Mouse (Mus musculus): ENCODE data around the gene 1700123K08Rik. TPM values are rescaled to one million over a fixed set of nuclear protein-coding genes. Genes with fewer than 3 reads are reported as not detected.
"Not testable (repeated sequence)": the region's sequence is repeated elsewhere in the genome, so short reads cannot be mapped to it uniquely, and the experiment has no call there.

Gene 1700123K08Rik
- total RNA-seq (2012; rRNA removed): not detected in 2 replicates

GRCm38 (mm10) chr5:138564612-138565011, at the start of gene 1700123K08Rik:
Gene 1700123K08Rik, minus strand, starts transcription at chr5:138564712.
- H3K27ac ChIP-seq (ENCODE audit: insufficient read depth, low read depth, low read length, poor library complexity, severe bottlenecking); DNase-seq (ENCODE audit: low read depth, low spot score); H3K9ac ChIP-seq (ENCODE audit: insufficient read depth, low read depth, low read length, poor library complexity, severe bottlenecking); H3K9me3 ChIP-seq (ENCODE audit: control insufficient read depth, insufficient read depth, low read depth, low read length); H3K4me1 ChIP-seq (ENCODE audit: control insufficient read depth in 2 of 2, insufficient read depth in 2 of 2, low read length in 2 of 2, poor library complexity in 1 of 2); H3K4me3 ChIP-seq (ENCODE audit: insufficient read depth in 1 of 2, low read depth in 1 of 2, low read length in 2 of 2, poor library complexity in 1 of 2, severe bottlenecking in 1 of 2); in situ Hi-C loops (cut with MboI; ENCODE audit: low sequenced_read_pairs in 2 of 2, unreplicated experiment in 2 of 2); H3K36me3 ChIP-seq (ENCODE audit: control insufficient read depth, insufficient read depth, low read length, poor library complexity, severe bottlenecking): not testable (repeated sequence)

GRCm38 (mm10) chr5:138587396-138587795, 22.9 kb upstream of the 1700123K08Rik start:
- Histone ChIP-seq H3K4me1 (ENCODE audit: control insufficient read depth in 2 of 2, insufficient read depth in 2 of 2, low read length in 2 of 2, poor library complexity in 1 of 2) (no peaks in the 10 kb centered on the region), H3K9me3 (ENCODE audit: control insufficient read depth, insufficient read depth, low read depth, low read length) (no peaks in the 10 kb centered on the region), H3K36me3 (ENCODE audit: control insufficient read depth, insufficient read depth, low read length, poor library complexity, severe bottlenecking) (no peaks in the 10 kb centered on the region), H3K9ac (ENCODE audit: insufficient read depth, low read depth, low read length, poor library complexity, severe bottlenecking) (no peak overlapping the region), H3K4me3 (ENCODE audit: insufficient read depth in 1 of 2, low read depth in 1 of 2, low read length in 2 of 2, poor library complexity in 1 of 2, severe bottlenecking in 1 of 2) (no peak overlapping the region), H3K27ac (ENCODE audit: insufficient read depth, low read depth, low read length, poor library complexity, severe bottlenecking) (no peak overlapping the region)
- no peak for DNase-seq (ENCODE audit: low read depth, low spot score)
- TF ChIP-seq ZNF384 (IDR thresholded peaks at IDR 0.05; ENCODE audit: low read depth, low read length): no peak
- no peak for TF ChIP-seq ZC3H11A (IDR thresholded peaks at IDR 0.05; ENCODE audit: borderline replicate concordance, low read depth, low read length)
- no peak for TF ChIP-seq HCFC1 (IDR thresholded peaks at IDR 0.05; ENCODE audit: borderline replicate concordance, insufficient read depth, low read length)
- TF ChIP-seq MAFK (IDR thresholded peaks at IDR 0.05; ENCODE audit: insufficient read depth, low read depth, low read length): no peak
- TF ChIP-seq CHD2 (IDR thresholded peaks at IDR 0.05; ENCODE audit: low read depth, low read length): no peak
- in situ Hi-C loops (cut with MboI; ENCODE audit: low sequenced_read_pairs in 2 of 2, unreplicated experiment in 2 of 2): no loop called here

GRCm38 (mm10) chr5:138571623-138572022, 7.1 kb upstream of the 1700123K08Rik start:
- Histone ChIP-seq H3K9ac (ENCODE audit: insufficient read depth, low read depth, low read length, poor library complexity, severe bottlenecking) (no peak overlapping the region), H3K4me1 (ENCODE audit: control insufficient read depth in 2 of 2, insufficient read depth in 2 of 2, low read length in 2 of 2, poor library complexity in 1 of 2) (no peaks in the 10 kb centered on the region), H3K36me3 (ENCODE audit: control insufficient read depth, insufficient read depth, low read length, poor library complexity, severe bottlenecking) (no peaks in the 10 kb centered on the region), H3K9me3 (ENCODE audit: control insufficient read depth, insufficient read depth, low read depth, low read length) (no peaks in the 10 kb centered on the region), H3K27ac (ENCODE audit: insufficient read depth, low read depth, low read length, poor library complexity, severe bottlenecking) (no peak overlapping the region), H3K4me3 (ENCODE audit: insufficient read depth in 1 of 2, low read depth in 1 of 2, low read length in 2 of 2, poor library complexity in 1 of 2, severe bottlenecking in 1 of 2) (no peak overlapping the region)
- in situ Hi-C loops (cut with MboI; ENCODE audit: low sequenced_read_pairs in 2 of 2, unreplicated experiment in 2 of 2): no loop called here
- peak; percentile 53 for DNase-seq (ENCODE audit: low read depth, low spot score)
- TF ChIP-seq MAFK (IDR thresholded peaks at IDR 0.05; ENCODE audit: insufficient read depth, low read depth, low read length): no peak
- TF ChIP-seq CHD2 (IDR thresholded peaks at IDR 0.05; ENCODE audit: low read depth, low read length): no peak
- TF ChIP-seq ZNF384 (IDR thresholded peaks at IDR 0.05; ENCODE audit: low read depth, low read length): no peak
- TF ChIP-seq HCFC1 (IDR thresholded peaks at IDR 0.05; ENCODE audit: borderline replicate concordance, insufficient read depth, low read length): no peak
- TF ChIP-seq ZC3H11A (IDR thresholded peaks at IDR 0.05; ENCODE audit: borderline replicate concordance, low read depth, low read length): no peak

- Histone ChIP-seq H3K27ac (ENCODE audit: insufficient read depth, low read depth, low read length, poor library complexity, severe bottlenecking) (no peak overlapping the region), H3K4me3 (ENCODE audit: insufficient read depth in 1 of 2, low read depth in 1 of 2, low read length in 2 of 2, poor library complexity in 1 of 2, severe bottlenecking in 1 of 2) (no peak overlapping the region), H3K4me1 (ENCODE audit: control insufficient read depth in 2 of 2, insufficient read depth in 2 of 2, low read length in 2 of 2, poor library complexity in 1 of 2) (no peaks in the 10 kb centered on the region), H3K9ac (ENCODE audit: insufficient read depth, low read depth, low read length, poor library complexity, severe bottlenecking) (no peak overlapping the region), H3K36me3 (ENCODE audit: control insufficient read depth, insufficient read depth, low read length, poor library complexity, severe bottlenecking) (no peaks in the 10 kb centered on the region), H3K9me3 (ENCODE audit: control insufficient read depth, insufficient read depth, low read depth, low read length) (no peaks in the 10 kb centered on the region)
- no peak for TF ChIP-seq MAFK (IDR thresholded peaks at IDR 0.05; ENCODE audit: insufficient read depth, low read depth, low read length)
- no peak for TF ChIP-seq ZNF384 (IDR thresholded peaks at IDR 0.05; ENCODE audit: low read depth, low read length)
- TF ChIP-seq ZC3H11A (IDR thresholded peaks at IDR 0.05; ENCODE audit: borderline replicate concordance, low read depth, low read length): no peak
- in situ Hi-C loops (cut with MboI; ENCODE audit: low sequenced_read_pairs in 2 of 2, unreplicated experiment in 2 of 2): no loop called here
- peak; percentile 53 for DNase-seq (ENCODE audit: low read depth, low spot score)
These were observed 11.8 kb downstream of the 1700123K08Rik start for GRCm38 (mm10) chr5:138552718-138553117.

- Histone ChIP-seq H3K9ac (ENCODE audit: insufficient read depth, low read depth, low read length, poor library complexity, severe bottlenecking) (no peak overlapping the region), H3K27ac (ENCODE audit: insufficient read depth, low read depth, low read length, poor library complexity, severe bottlenecking) (no peak overlapping the region), H3K4me1 (ENCODE audit: control insufficient read depth in 2 of 2, insufficient read depth in 2 of 2, low read length in 2 of 2, poor library complexity in 1 of 2) (no peaks in the 10 kb centered on the region), H3K9me3 (ENCODE audit: control insufficient read depth, insufficient read depth, low read depth, low read length) (no peaks in the 10 kb centered on the region), H3K4me3 (ENCODE audit: insufficient read depth in 1 of 2, low read depth in 1 of 2, low read length in 2 of 2, poor library complexity in 1 of 2, severe bottlenecking in 1 of 2) (no peak overlapping the region), H3K36me3 (ENCODE audit: control insufficient read depth, insufficient read depth, low read length, poor library complexity, severe bottlenecking) (no peaks in the 10 kb centered on the region)
- TF ChIP-seq MAFK (IDR thresholded peaks at IDR 0.05; ENCODE audit: insufficient read depth, low read depth, low read length) (no peak), ZNF384 (IDR thresholded peaks at IDR 0.05; ENCODE audit: low read depth, low read length) (no peak), CHD2 (IDR thresholded peaks at IDR 0.05; ENCODE audit: low read depth, low read length) (no peak), HCFC1 (IDR thresholded peaks at IDR 0.05; ENCODE audit: borderline replicate concordance, insufficient read depth, low read length) (no peak), ZC3H11A (IDR thresholded peaks at IDR 0.05; ENCODE audit: borderline replicate concordance, low read depth, low read length) (no peak)
- in situ Hi-C loops (cut with MboI; ENCODE audit: low sequenced_read_pairs in 2 of 2, unreplicated experiment in 2 of 2): no loop called here
- no peak for DNase-seq (ENCODE audit: low read depth, low spot score)
These were observed 32.0 kb downstream of the 1700123K08Rik start for GRCm38 (mm10) chr5:138532491-138532890.

Other genes with a start within 250 kb of the 1700123K08Rik start
- 1.2 TPM in 2 replicates for gene Pvrig, start 222.8 kb downstream of the 1700123K08Rik start, total RNA-seq (2012; rRNA removed)
- gene Zfp157, start 123.2 kb downstream of the 1700123K08Rik start, total RNA-seq (2012; rRNA removed): 12.9 and 14.9 TPM in 2 replicates
- 8.4 and 10.0 TPM in 2 replicates for gene Zfp68, start 55.0 kb upstream of the 1700123K08Rik start, total RNA-seq (2012; rRNA removed)
- 1.9 and 2.2 TPM in 2 replicates for gene A430033K04Rik, start 58.1 kb upstream of the 1700123K08Rik start, total RNA-seq (2012; rRNA removed)
- gene Fam20c, start 189.8 kb upstream of the 1700123K08Rik start, total RNA-seq (2012; rRNA removed): 8.0 and 14.7 TPM in 2 replicates